Mouse (Mus musculus) right cerebral cortex, adult 2 months (tissue): ENCODE measurements around the gene Tpm1.

Source experiments
- DNase-seq, 2 experiments: peaks; one replicate each; pipeline ENCODE4 v3.0.0; 2021 to 2022; ENCODE audit warnings: low spot score in 2 of 2

Gene Tpm1

GRCm38 (mm10) chr9:67046881-67047605 is 2.2 kb downstream of the Tpm1 start:
- no peak for DNase-seq

- no peak for DNase-seq
These were observed 3.1 kb downstream of the Tpm1 start for GRCm38 (mm10) chr9:67045966-67046602.

GRCm38 (mm10) chr9:67045306-67045675 is 3.9 kb downstream of the Tpm1 start:
- no peak for DNase-seq

GRCm38 (mm10) chr9:67044551-67045305 is 4.5 kb downstream of the Tpm1 start:
- DNase-seq: peak; percentile 78 to 80

GRCm38 (mm10) chr9:67043231-67044199 is 5.7 kb downstream of the Tpm1 start:
- peak; percentile 99 to 100 for DNase-seq

GRCm38 (mm10) chr9:67042813-67043207 is 6.4 kb downstream of the Tpm1 start:
- DNase-seq: no peak

GRCm38 (mm10) chr9:67041840-67042812 is 7.1 kb downstream of the Tpm1 start:
- DNase-seq: no peak

GRCm38 (mm10) chr9:67040963-67041839 is 8.0 kb downstream of the Tpm1 start:
- no peak for DNase-seq

- DNase-seq: no peak
These were observed 9.3 kb downstream of the Tpm1 start for GRCm38 (mm10) chr9:67039867-67040266.

GRCm38 (mm10) chr9:67038686-67039085 is 10.5 kb downstream of the Tpm1 start:
- no peak for DNase-seq

GRCm38 (mm10) chr9:67037666-67038065 is 11.5 kb downstream of the Tpm1 start:
- DNase-seq: no peak

- DNase-seq: no peak
These were observed 12.6 kb downstream of the Tpm1 start for GRCm38 (mm10) chr9:67036527-67037118.

GRCm38 (mm10) chr9:67035957-67036451 is 13.2 kb downstream of the Tpm1 start:
- peak; percentile 75 to 78 for DNase-seq

- DNase-seq: no peak
These were observed 14.5 kb downstream of the Tpm1 start for GRCm38 (mm10) chr9:67034677-67035076.

GRCm38 (mm10) chr9:67033016-67033415 is 16.2 kb downstream of the Tpm1 start:
- no peak for DNase-seq

- no peak for DNase-seq
These were observed 16.6 kb downstream of the Tpm1 start for GRCm38 (mm10) chr9:67032611-67033010.

GRCm38 (mm10) chr9:67029518-67029917 is 19.7 kb downstream of the Tpm1 start:
- no peak for DNase-seq

- DNase-seq: no peak
These were observed 20.3 kb downstream of the Tpm1 start for GRCm38 (mm10) chr9:67028929-67029328.
